Mouse (Mus musculus) Muller cell, postnatal 12 days (primary cell): ENCODE measurements around the gene Trp53bp2.

Source experiments
- DNase-seq: peaks from one replicate; pipeline ENCODE4 v3.0.0-alpha.2; 2015; ENCODE audit errors: inconsistent ontology term

Trp53bp2 gene

DNA sequence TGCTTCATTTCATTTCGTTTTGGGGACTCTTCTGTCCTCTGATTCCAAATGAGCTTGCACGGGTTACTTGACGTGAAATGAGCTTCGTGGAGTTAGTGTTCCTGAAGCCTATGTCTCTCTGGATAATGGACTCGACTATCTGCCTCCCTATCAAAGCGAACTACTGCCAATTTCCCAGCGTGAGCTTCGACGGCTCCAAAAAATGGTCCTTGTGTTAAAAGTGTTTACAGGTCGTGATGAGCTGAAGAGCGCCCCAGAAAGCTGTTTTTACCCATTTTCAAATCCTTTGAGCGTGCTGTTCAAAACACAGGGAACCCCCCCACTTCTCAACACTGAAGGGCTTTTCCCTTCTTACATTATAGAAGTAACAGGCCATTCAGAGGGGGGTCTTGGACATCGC is 729 bp upstream of the Trp53bp2 start:
- peak; percentile 55 for DNase-seq

DNA sequence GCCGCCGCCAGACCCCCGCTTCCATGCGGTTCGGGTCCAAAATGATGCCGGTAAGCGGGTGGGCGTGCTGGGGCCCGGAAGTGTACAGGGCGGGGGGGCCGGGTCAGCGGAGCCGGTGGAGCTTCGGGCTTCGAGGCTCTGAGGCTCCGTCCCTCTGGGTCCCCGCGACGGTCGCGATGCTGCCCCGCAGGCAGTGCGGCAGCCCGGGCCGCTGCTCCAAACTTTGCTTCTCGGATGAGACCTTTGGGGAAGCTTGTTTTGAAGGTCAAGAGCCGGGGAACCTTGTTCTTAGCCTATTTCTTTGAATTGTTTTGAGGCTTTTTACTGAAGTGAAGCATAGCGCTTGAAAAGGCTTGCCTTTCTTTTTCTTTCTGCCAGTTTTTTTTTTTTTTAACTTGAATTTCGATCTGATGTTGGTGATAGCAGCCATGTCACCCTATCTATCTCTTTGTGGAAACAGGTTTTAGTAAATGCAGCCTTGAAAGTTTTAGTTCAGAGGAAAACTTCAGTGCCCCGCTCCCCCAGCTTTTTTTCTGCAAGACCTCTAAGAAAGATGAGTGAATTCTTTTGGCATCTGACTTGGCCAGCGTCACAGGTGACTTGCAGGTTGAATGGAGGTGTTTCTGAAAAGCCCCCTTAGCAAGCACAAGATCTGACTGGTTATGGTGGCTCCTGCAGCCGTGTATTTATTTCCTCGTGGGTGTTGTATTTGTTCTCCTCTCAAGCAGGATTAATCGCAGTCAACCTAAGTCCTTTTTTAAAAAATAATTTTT is 615 bp downstream of the Trp53bp2 start:
- no peak for DNase-seq

DNA sequence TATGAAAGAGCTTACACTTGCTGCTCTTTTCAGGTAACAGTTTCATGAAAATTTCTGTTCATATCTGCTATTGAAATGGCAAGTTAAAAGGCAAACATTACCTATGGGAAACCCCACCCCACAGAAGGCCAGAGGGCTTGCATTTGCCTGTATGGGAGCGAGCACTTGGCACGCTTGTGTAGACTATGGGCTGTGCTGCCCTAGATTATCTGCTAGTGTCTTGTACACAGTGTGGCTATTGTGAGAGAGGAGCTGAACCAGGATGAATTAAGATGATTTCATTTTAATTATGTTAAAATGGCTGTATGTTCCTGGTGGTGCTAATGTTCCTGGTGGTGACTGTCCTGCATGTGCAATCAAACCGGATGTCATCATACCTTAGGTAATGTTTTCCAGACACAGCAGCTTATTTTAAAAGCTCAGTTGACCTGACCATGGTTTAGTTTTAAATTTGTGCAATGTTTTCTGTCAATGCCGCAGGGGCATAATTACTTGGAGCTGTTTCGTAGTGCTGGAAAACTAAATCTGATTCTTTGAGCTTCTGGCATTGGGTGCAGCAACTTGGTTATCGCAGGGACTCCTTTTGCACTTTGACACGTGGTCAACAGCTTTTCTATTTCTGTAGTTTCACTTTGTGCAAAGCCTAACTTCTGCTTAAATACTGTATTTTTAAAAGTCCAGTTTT is 3.8 kb downstream of the Trp53bp2 start:
- peak; percentile 45 for DNase-seq

DNA sequence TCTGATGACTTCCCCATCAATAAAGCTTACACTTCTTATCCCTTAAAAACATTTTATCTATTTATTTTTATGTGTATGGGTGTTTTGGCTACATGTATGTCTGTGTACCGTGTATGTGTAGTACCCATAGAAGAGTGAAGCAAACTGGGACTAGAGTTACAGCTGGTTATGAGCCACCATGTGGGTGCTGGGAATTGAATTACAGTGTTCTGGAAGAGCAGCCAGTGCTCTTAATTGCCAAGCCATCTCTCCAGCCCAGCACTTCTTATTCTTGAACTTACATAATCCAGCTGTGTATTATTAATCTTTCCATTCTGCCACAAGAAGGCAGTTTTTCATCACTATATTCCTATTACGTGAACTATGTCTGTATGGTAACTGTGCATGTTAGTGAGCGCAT is 10.5 kb downstream of the Trp53bp2 start:
- DNase-seq: no peak

DNA sequence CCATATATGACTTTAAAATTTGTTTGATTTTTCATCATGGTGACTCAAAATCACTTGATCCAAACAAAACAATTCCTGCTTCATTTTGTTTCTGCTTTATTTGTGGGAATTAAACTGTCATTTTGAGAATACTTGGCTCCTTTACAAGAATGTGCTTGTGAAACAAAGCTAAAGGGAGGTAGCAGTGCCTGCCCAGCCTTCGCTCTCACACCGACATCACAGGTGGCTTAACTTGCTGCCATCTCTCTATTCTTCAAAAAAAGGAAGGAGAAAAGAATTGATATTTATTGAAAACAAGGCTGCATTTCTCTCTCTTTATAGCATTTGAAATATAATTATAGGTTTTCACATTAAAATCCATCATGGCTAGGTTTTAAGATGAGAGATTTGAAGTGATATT is 15.3 kb downstream of the Trp53bp2 start:
- DNase-seq: peak; percentile 49

DNA sequence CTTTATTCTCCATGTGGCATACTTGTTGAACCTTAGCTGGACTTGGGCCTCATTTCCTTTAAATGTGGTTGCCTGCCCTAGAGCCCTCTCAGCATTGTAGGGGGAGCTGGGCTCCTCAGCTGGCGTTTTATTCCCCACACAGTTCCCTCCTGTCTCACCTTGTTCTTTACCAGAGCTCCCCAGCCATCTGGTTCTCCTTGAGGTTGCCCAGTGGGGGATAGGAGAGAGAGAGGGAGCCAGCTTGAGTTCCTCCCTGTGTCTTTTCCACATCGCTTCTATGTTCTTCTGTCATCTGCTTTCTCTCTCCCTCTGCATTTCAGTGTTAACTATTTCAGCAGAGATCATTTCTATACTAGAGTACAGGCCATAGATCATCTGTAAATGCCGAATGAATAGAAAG is 16.2 kb downstream of the Trp53bp2 start:
- DNase-seq: no peak

DNA sequence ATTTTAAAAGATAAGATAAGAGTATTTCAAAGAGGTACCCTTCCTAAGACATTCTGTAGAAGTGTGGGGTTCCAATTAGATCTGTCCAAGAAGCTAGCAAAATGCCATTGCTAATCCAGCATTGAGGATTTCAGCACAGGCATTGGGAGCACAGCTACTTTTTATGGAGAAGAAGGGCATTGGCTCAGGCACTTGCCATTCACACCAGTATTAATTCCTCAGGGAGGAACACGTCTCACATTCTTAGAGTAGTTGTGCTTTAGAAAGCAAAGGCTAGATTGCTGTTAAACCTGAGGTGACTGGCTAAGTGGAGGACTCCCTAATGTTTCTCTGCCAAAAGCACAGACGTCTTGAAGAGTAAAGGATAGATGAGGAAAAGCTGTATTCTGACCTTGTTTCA is 17.5 kb downstream of the Trp53bp2 start:
- DNase-seq: no peak

DNA sequence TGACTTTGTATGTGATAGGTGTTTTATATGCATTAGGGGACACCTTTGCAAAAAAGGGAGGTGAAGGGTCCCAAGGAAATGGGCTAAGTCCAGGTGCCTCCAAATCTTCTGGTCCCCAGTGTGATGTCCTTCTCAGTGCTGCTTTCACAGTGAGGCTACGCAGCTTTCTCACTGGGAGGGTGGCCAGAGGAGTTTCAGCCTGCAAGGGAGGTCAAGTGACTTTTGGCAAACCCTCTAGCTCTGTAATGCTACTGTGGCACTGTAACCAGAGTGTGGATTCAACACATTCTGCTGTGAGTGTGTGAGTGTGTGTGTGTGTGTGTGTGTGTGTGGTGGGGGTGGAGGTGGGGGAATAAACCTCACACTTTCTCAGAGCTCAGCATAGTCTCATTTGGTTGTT is 18.5 kb downstream of the Trp53bp2 start:
- no peak for DNase-seq

DNA sequence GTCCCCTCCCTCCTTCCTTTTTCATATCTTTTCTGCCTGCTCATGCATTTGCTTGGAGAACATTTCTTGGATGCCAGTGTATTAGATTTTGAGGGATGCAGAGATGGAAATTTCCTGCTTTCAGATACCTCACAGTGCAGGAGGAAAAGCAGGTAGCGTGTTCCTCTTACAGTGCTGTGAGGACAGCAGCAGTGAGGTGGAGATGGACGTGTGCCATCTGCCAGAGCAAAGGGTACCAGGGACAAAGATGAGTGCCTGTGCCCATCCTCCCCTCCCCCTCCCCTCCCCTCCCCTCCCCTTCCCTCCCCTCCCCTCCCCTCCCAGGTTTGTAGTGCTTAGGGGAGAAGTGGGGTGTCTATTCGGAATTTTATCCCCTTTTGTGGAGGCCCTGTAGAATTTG is 20.9 kb downstream of the Trp53bp2 start:
- DNase-seq: no peak

DNA sequence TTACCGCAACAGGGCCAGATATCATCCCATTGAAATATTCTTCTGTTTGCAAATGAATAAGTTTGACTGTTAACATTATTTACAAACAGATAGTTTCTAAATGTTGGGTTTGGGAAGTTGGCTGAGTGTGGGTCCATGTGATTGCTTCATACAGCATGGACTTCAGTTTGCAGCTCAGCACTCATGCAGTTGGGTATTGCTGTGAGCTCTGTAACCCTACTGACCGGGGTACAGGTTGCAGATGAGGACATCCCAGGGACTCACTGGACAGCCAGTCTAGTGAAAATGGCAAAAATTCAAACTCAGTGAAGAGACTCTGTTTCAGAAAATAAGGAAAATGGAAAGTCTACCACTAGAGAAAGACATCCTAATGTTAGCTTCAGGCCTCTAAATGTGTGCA is 21.7 kb downstream of the Trp53bp2 start:
- DNase-seq: no peak

DNA sequence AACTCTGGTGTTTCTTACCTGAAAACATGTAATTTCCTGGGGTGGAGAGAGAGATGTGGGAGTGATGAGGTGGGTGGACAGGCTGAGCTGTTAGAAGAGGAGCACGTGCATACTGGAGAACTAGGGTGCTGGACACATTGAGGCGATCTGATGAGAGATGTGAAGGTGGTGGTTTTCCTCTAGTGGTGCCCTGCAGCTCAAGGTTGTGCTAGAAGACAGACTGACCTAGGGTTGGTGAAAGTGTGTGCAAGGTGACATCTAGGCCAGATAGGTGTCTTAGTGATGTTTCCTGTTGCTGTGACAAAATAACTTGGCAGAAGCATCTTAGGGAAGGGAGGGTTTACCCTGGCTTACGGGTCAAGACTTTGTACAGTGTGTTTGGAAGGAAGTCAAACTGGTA is 23.1 kb downstream of the Trp53bp2 start:
- DNase-seq: no peak

DNA sequence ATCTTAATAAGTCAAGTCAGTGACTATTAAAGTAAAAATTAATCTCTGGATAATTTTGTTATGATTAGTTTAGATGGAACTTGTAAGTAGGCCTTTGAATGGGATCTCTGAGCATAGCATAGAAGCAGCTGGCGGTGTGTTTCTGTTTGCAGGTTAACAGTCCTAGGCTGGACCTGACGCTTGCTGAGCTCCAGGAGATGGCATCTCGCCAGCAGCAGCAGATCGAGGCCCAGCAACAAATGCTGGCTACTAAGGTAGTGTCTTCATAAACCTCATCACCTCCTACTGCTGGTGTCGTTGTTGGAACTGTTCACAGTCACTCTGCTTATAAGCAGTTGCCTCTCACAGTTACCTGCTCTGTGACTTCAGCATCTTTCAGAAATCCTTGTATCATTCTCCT is 27.8 kb downstream of the Trp53bp2 start:
- no peak for DNase-seq

DNA sequence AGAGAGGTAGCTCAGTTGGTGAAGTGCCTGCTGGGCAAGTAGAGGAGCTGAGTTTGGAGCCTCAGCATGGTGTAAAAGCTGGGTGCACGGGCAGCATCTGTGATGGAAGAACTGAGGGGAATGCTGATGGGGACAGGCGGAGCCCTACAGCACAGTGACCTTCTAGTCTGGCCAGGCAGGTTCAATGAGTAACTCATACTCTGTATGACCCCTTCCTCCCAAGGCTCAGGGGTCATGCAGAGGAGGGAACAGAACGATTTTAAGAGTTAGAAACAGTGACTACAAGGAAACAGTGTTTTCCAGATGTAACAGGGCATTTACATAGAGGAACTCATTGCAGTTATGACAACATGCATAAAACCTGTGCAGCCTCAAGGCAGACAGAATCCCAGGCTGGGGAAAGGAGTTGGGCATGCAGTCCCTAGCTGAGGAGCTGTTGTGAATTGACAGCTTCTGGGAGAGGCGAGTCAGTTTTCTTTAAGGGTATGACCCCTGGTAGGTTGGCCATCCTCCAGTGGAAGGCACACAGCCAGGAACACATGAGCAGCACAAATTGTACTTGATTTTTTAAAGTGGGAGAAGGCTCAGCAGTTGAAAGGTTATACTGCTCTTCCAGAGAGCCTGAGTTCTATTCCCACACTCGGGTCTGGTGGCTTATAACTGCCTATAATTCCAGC is 30.7 kb downstream of the Trp53bp2 start:
- no peak for DNase-seq

DNA sequence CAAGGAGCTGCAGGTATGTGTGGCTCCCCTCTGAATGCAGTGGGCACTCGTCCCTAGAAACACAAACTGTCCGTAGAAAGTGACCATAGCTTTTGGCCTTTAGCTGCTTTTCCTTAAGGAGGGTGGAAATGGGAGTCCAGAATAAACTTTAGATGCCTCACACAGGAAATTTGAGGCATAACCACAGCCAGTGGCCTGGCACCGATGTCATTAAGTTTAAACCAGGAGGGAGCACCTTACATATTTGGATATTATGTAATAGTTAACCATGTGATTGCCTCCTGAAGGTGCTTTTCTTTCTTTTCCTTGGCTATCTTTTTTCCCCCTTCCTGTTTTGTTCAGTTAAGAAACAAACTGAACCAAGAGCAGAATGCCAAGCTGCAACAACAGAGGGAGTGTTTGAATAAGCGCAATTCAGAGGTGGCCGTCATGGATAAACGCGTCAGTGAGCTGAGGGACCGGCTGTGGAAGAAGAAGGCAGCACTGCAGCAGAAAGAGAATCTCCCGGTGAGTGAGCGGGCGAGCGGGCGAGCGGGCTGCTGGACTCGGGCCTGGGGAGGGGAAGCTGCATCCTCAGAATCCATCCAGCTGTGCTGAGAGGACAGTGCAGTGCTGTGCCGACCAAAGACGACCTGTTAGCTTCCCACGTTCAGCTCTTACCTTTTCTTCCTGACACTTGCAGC is 33.0 kb downstream of the Trp53bp2 start:
- DNase-seq: no peak

DNA sequence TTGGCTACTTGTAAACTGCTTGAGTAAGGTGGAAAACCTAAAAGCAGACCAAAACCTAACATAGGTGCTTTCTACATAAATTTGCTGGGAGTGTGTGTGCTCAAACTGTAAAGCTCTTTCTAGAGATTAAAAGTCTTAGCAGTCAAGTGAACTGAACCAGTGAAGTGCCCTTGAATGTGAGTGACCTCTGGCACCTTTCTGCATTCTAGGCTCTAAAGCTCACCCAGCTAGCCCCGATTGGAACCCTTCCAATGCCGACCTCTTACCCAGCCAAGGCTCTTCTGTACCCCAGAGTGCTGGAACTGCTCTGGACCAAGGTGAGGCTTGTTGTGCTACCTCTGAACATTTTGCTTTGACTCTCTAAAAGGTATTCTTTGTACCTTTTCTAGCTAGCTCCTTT is 35.1 kb downstream of the Trp53bp2 start:
- DNase-seq: no peak

DNA sequence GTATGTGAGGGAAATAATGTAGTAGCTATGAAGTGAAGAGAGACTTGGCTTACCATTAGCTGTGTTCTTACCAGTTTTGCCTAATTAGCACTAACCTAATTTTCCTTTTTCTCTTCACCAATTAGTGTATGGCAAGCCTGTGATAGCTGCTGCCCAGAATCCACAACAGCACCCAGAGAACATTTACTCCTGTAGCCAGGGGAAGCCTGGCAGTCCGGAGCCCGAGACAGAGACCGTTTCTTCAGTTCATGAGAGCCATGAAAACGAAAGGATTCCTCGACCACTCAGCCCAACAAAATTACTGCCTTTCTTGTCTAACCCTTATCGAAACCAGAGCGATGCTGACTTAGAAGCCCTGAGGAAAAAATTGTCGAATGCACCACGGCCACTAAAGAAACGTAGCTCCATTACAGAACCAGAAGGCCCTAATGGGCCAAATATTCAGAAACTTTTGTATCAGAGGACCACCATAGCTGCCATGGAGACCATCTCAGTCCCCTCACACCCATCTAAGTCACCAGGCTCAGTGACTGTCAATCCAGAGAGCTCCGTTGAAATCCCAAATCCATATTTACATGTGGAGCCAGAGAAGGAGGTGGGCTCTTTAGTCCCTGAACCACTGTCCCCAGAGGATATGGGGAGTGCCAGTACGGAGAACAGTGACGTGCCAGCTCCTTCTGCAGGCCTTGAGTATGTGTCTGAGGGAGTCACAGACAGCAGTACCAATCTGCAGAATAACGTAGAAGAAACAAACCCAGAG is 39.5 kb downstream of the Trp53bp2 start:
- DNase-seq: no peak

DNA sequence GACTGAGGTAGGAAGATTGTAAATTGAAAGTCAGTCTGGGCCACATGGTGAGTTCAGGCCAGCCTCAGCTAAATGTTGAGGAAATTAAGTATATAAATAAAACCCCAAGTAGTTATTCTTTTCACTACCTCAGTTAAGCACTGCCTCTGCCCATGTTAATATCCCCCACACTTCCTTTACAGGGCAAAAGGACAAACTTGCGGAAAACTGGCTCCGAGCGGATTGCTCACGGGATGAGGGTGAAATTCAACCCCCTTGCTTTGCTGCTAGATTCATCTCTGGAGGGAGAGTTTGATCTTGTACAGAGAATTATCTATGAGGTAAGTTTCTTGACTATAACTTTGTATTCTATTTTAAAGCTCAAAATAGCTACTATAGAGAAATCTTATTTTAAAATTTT is 43.5 kb downstream of the Trp53bp2 start:
- no peak for DNase-seq

DNA sequence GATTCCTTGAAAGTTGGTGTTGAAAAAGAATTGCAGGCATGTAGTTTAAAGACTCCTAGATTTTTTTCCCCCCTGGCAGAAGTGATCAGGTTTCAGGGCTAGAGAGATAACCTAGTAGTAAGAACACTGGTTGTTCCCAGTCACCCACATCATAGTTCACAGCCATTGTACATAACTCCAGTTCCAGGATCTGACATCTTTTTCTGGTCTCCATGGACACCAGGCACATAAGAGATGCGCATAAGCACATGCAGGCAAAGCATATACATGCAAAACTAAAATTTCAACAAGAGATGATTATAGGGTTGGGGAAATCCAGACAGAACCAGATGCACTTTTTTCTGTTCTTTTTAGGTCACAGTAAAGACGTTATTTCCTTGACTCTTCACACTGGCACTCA is 46.1 kb downstream of the Trp53bp2 start:
- DNase-seq: no peak

DNA sequence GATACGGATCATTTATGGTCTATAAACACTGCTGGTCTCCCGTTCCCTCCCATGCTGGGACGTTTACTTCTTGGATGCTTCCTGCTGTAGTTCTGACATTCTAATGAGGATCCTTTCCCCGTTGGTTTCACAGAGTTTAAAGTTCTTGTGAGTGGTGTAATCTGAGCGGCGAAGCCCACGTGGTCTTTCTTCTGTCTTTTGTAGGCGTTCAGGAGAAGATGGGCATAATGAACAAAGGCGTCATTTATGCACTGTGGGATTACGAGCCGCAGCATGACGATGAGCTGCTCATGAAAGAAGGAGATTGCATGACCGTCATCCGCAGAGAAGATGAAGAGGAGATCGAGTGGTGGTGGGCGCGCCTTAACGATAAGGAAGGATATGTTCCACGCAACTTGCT is 49.6 kb downstream of the Trp53bp2 start:
- DNase-seq: no peak

DNA sequence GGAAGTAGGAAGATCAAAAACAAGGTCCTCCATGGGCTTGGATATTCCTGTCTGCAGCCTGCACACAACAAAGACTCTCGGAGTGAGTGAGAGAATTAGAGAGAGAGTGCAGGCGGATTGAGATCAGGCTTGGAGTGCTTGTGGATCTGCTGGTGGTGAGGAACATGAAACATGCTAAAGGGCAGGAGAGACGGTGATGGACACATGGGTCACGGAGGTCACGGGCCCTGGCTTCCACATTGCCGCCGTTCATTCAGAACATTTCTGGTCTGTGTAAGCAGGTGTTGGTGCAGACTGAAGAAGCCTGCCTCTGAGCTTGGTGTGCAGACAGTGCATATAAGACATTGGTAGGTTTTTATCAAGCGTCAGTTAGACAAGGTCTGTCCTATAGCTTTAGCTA is 50.5 kb downstream of the Trp53bp2 start:
- DNase-seq: no peak
